Mouse (Mus musculus) midbrain, embryonic 13.5 days (tissue): ENCODE measurements around the gene Gabbr2. TPM values are rescaled to one million over a fixed set of nuclear protein-coding genes. Genes with fewer than 3 reads are reported as not detected.

ENCODE experiments used
- ATAC-seq: fragments of 200-750 bp; cut with Nextera tagmentation; 2 replicates; pipeline ENCODE4 v1.8.0; 2017; ENCODE audit warnings: mild to moderate bottlenecking, moderate TSS enrichment, moderate library complexity
- H3K27ac ChIP-seq: fragments of 300-500 bp; sonication (generic); 2 replicates; pipeline ENCODE4 v1.5.1; 2015; ENCODE audit warnings: inconsistent platforms, mild to moderate bottlenecking, moderate library complexity
- H3K27me3 ChIP-seq: fragments of 300-500 bp; sonication (generic); 2 replicates; pipeline ENCODE4 v1.6.1; 2015; ENCODE audit warnings: mild to moderate bottlenecking, inconsistent platforms
- H3K36me3 ChIP-seq: fragments of 300-500 bp; sonication (generic); 2 replicates; pipeline ENCODE4 v1.6.1; 2015; ENCODE audit warnings: mild to moderate bottlenecking, inconsistent platforms
- H3K4me1 ChIP-seq: fragments of 300-500 bp; sonication (generic); replicated peaks from 2 replicates; pipeline ENCODE4 v1.6.1; 2015; ENCODE audit warnings: inconsistent platforms
- H3K4me2 ChIP-seq: fragments of 300-500 bp; sonication (generic); replicated peaks from 2 replicates; pipeline ENCODE4 v1.6.1; 2015; ENCODE audit warnings: moderate library complexity, mild to moderate bottlenecking, inconsistent platforms
- H3K4me3 ChIP-seq: fragments of 300-500 bp; sonication (generic); replicated peaks from 2 replicates; pipeline ENCODE4 v1.5.1; 2015; ENCODE audit warnings: mild to moderate bottlenecking, inconsistent platforms
- H3K9ac ChIP-seq: fragments of 300-500 bp; sonication (generic); replicated peaks from 2 replicates; pipeline ENCODE4 v1.6.1; 2015; ENCODE audit warnings: mild to moderate bottlenecking, inconsistent platforms
- H3K9me3 ChIP-seq: fragments of 300-500 bp; sonication (generic); 2 replicates; pipeline ENCODE4 v1.6.1; 2016; ENCODE audit warnings: mild to moderate bottlenecking, inconsistent platforms
- WGBS: fragments of 180-500 bp; shearing (Covaris S2); methylation state at CpG from one replicate; pipeline ENCODE4 v1.1.7; 2015; 5-methylcytosine and 5-hydroxymethylcytosine counted together
- polyA plus RNA-seq: library from polyadenylated mRNA; unstranded; fragments of >200 nt; fragmentation: Nextera tagmentation; extraction: Ambion mirVana; gene quantifications from 2 replicates; pipeline ENCODE4 v1.2.1, GENCODE M21; 2015

The Gabbr2 gene
- polyA plus RNA-seq, 1 experiment from 2014 or later: 3.0 TPM

GRCm38 (mm10) chr4:46829656-46830055, 162.0 kb downstream of the Gabbr2 start:
- Histone ChIP-seq H3K4me1 (peaks cover 20% of the 10 kb centered on the region; the same call in 1 of the 2 replicates), H3K27me3 (no peaks in the 10 kb centered on the region), H3K4me2 (no peak overlapping the region), H3K4me3 (no peak overlapping the region), H3K9me3 (no peaks in the 10 kb centered on the region), H3K9ac (no peak overlapping the region), H3K36me3 (no peaks in the 10 kb centered on the region), H3K27ac (no peak overlapping the region)
- ATAC-seq: no peak
- whole genome bisulfite sequencing: 47% methylated on average over 2 of the region's 2 CpGs

GRCm38 (mm10) chr4:46828141-46828571, 163.5 kb downstream of the Gabbr2 start:
- Histone ChIP-seq H3K9ac (no peak overlapping the region), H3K4me2 (no peak overlapping the region), H3K9me3 (no peaks in the 10 kb centered on the region), H3K4me1 (peaks cover 20% of the 10 kb centered on the region; the same call in 1 of the 2 replicates), H3K4me3 (no peak overlapping the region), H3K36me3 (no peaks in the 10 kb centered on the region), H3K27ac (no peak overlapping the region), H3K27me3 (no peaks in the 10 kb centered on the region)
- 74% methylated on average over 5 of the region's 5 CpGs for WGBS
- ATAC-seq: no peak

DNA sequence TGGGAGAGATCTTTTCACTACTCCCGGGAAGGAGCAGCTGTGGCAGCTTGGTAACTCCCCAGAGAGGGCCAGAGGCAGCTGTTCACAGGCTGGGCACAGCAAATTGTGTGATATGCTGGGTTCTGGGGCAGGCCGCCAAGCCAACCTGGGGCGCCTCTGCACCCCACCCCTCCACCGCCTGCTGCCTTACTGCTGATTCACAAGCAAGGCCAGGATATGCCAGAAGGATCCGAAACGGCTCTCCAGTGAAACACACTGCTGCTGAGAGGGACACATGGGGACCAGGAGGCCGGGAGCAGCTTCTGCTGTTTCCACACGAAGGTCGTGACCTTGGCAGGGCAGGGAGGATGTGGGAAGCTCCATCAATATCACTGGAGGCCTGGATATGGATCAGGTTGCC, 164.2 kb downstream of the Gabbr2 start:
- Histone ChIP-seq H3K4me1 (peaks cover 20% of the 10 kb centered on the region; the same call in 1 of the 2 replicates), H3K36me3 (0 out of 2 replicates have a peak, but pooled peaks cover 2% of the 10 kb centered on the region), H3K27me3 (no peaks in the 10 kb centered on the region), H3K9ac (no peak overlapping the region), H3K27ac (no peak overlapping the region), H3K4me3 (no peak overlapping the region), H3K4me2 (no peak overlapping the region), H3K9me3 (no peaks in the 10 kb centered on the region)
- 67% methylated on average over 9 of the region's 9 CpGs for WGBS
- no peak for ATAC-seq

- Histone ChIP-seq H3K9ac (no peak overlapping the region), H3K4me2 (no peak overlapping the region), H3K4me3 (no peak overlapping the region), H3K9me3 (no peaks in the 10 kb centered on the region), H3K27ac (no peak overlapping the region), H3K27me3 (no peaks in the 10 kb centered on the region), H3K36me3 (0 out of 2 replicates have a peak, but pooled peaks cover 2% of the 10 kb centered on the region), H3K4me1 (peaks cover 24% of the 10 kb centered on the region)
- 91% methylated on average over 10 of the region's 10 CpGs for WGBS
- no peak for ATAC-seq
These were observed 165.7 kb downstream of the Gabbr2 start for GRCm38 (mm10) chr4:46825846-46826529.

GRCm38 (mm10) chr4:46823738-46824137, 167.9 kb downstream of the Gabbr2 start:
- Histone ChIP-seq H3K4me3 (no peak overlapping the region), H3K27ac (no peak overlapping the region), H3K9me3 (no peaks in the 10 kb centered on the region), H3K36me3 (0 out of 2 replicates have a peak, but pooled peaks cover 2% of the 10 kb centered on the region), H3K4me1 (peaks cover 18% of the 10 kb centered on the region), H3K9ac (no peak overlapping the region), H3K4me2 (no peak overlapping the region), H3K27me3 (no peaks in the 10 kb centered on the region)
- ATAC-seq: no peak
- WGBS: 80% methylated on average over 14 of the region's 14 CpGs

- WGBS: 66% methylated on average over 11 of the region's 11 CpGs
- Histone ChIP-seq H3K4me2 (no peak overlapping the region), H3K36me3 (0 out of 2 replicates have a peak, but pooled peaks cover 2% of the 10 kb centered on the region), H3K9ac (no peak overlapping the region), H3K9me3 (no peaks in the 10 kb centered on the region), H3K27ac (no peak overlapping the region), H3K4me1 (peaks cover 8% of the 10 kb centered on the region), H3K4me3 (no peak overlapping the region), H3K27me3 (no peaks in the 10 kb centered on the region)
- ATAC-seq: no peak
These were observed 170.0 kb downstream of the Gabbr2 start for GRCm38 (mm10) chr4:46821709-46822108.

DNA sequence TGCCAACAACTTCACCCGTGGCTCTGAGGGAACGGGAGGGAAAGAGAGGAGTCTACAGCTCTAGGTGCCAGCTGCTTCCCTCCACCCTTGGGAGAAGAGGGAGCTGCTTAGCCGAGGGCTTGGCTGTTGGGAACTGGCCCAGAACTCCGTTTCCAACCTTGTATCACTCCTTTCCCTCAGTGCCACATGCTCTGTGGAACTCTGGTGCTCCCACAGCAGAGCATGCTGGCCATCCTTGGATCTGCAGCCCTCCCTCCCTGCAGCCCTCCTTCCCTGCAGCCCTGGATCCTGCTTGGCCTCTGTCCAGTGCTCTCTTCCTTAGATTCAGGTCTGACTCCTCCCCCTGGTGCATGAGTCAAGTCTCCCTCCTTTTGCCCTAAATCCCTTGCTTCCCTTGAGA, 176.7 kb downstream of the Gabbr2 start:
- peaks cover 5% of the 10 kb centered on the region; the same call in 1 of the 2 replicates for H3K4me1 ChIP-seq
- no peak overlapping the region for H3K9ac ChIP-seq
- H3K9me3 ChIP-seq: no peaks in the 10 kb centered on the region
- H3K27ac ChIP-seq: no peak overlapping the region
- H3K4me3 ChIP-seq: no peak overlapping the region
- no peaks in the 10 kb centered on the region for H3K27me3 ChIP-seq
- no peak for ATAC-seq
- no peak overlapping the region for H3K4me2 ChIP-seq
- no peaks in the 10 kb centered on the region for H3K36me3 ChIP-seq
- 71% methylated on average over 4 of the region's 4 CpGs for WGBS

GRCm38 (mm10) chr4:46814236-46814635, 177.4 kb downstream of the Gabbr2 start:
- Histone ChIP-seq H3K4me1 (peaks cover 5% of the 10 kb centered on the region; the same call in 1 of the 2 replicates), H3K4me2 (no peak overlapping the region), H3K27me3 (no peaks in the 10 kb centered on the region), H3K36me3 (no peaks in the 10 kb centered on the region), H3K4me3 (no peak overlapping the region), H3K9ac (no peak overlapping the region), H3K27ac (no peak overlapping the region), H3K9me3 (no peaks in the 10 kb centered on the region)
- WGBS: 91% methylated on average over 10 of the region's 10 CpGs
- no peak for ATAC-seq

GRCm38 (mm10) chr4:46811165-46811564, 180.5 kb downstream of the Gabbr2 start:
- no peak overlapping the region for H3K4me3 ChIP-seq
- H3K36me3 ChIP-seq: no peaks in the 10 kb centered on the region
- no peaks in the 10 kb centered on the region for H3K4me1 ChIP-seq
- 35% methylated on average over 5 of the region's 5 CpGs for WGBS
- H3K9me3 ChIP-seq: no peaks in the 10 kb centered on the region
- no peak for ATAC-seq
- H3K4me2 ChIP-seq: no peak overlapping the region
- no peaks in the 10 kb centered on the region for H3K27me3 ChIP-seq
- no peak overlapping the region for H3K9ac ChIP-seq
- H3K27ac ChIP-seq: no peak overlapping the region

GRCm38 (mm10) chr4:46806876-46807275, 184.8 kb downstream of the Gabbr2 start:
- Histone ChIP-seq H3K4me1 (peaks cover 9% of the 10 kb centered on the region; the same call in 1 of the 2 replicates), H3K36me3 (0 out of 2 replicates have a peak, but pooled peaks cover 6% of the 10 kb centered on the region), H3K4me2 (no peak overlapping the region), H3K27ac (no peak overlapping the region), H3K9me3 (no peaks in the 10 kb centered on the region), H3K27me3 (no peaks in the 10 kb centered on the region), H3K9ac (no peak overlapping the region), H3K4me3 (no peak overlapping the region)
- 0 out of 2 replicates have a peak, but pooled peaks have one; percentile 51 for ATAC-seq
- 97% methylated on average over 1 of the region's 1 CpGs for WGBS

GRCm38 (mm10) chr4:46805910-46806309, 185.8 kb downstream of the Gabbr2 start:
- WGBS: 71% methylated on average over 3 of the region's 3 CpGs
- no peak for ATAC-seq
- H3K9ac ChIP-seq: no peak overlapping the region

GRCm38 (mm10) chr4:46802386-46802785, 189.3 kb downstream of the Gabbr2 start:
- H3K9ac ChIP-seq: no peak overlapping the region
- 0 out of 2 replicates have a peak, but pooled peaks cover 8% of the 10 kb centered on the region for H3K36me3 ChIP-seq
- no peak for ATAC-seq
- WGBS: 87% methylated on average over 7 of the region's 7 CpGs
- peaks cover 17% of the 10 kb centered on the region; the same call in 1 of the 2 replicates for H3K4me1 ChIP-seq
- H3K27ac ChIP-seq: no peak overlapping the region
- no peaks in the 10 kb centered on the region for H3K9me3 ChIP-seq
- no peaks in the 10 kb centered on the region for H3K27me3 ChIP-seq
- H3K4me2 ChIP-seq: no peak overlapping the region
- H3K4me3 ChIP-seq: no peak overlapping the region

More at GRCm38 (mm10) chr4:46805910-46806309, 185.8 kb downstream of the Gabbr2 start:
- no peak overlapping the region for H3K4me2 ChIP-seq
- H3K4me1 ChIP-seq: peaks cover 9% of the 10 kb centered on the region; the same call in 1 of the 2 replicates
- H3K4me3 ChIP-seq: no peak overlapping the region
- H3K9me3 ChIP-seq: no peaks in the 10 kb centered on the region
- no peaks in the 10 kb centered on the region for H3K27me3 ChIP-seq
- no peak overlapping the region for H3K27ac ChIP-seq
- 0 out of 2 replicates have a peak, but pooled peaks cover 8% of the 10 kb centered on the region for H3K36me3 ChIP-seq
